Mouse (Mus musculus) heart, embryonic 12.5 days (tissue): Measurements from ENCODE around the gene Optc. TPM values are rescaled to one million over a fixed set of nuclear protein-coding genes. Genes with fewer than 3 reads are reported as not detected.
A peak's percentile ranks its signal among the peaks of the same experiment; 100 is the strongest.

ENCODE experiments used
- ATAC-seq: fragments of 200-750 bp; cut with Nextera tagmentation; 2 replicates; pipeline ENCODE4 v1.8.0; 2017; ENCODE audit warnings: moderate TSS enrichment, moderate library complexity; ENCODE audit not compliant: insufficient number of reproducible peaks, low FRiP score
- H3K27ac ChIP-seq: fragments of 300-500 bp; sonication (generic); 2 replicates; pipeline ENCODE4 v1.5.1; 2016; ENCODE audit warnings: mild to moderate bottlenecking, moderate library complexity; ENCODE audit not compliant: poor library complexity, severe bottlenecking
- H3K27me3 ChIP-seq: fragments of 300-500 bp; sonication (generic); replicated peaks from 2 replicates; pipeline ENCODE4 v1.6.1; 2016; ENCODE audit warnings: mild to moderate bottlenecking, moderate library complexity
- H3K36me3 ChIP-seq: fragments of 300-500 bp; sonication (generic); 2 replicates; pipeline ENCODE4 v1.6.1; 2016; ENCODE audit warnings: mild to moderate bottlenecking, moderate library complexity
- H3K4me1 ChIP-seq: fragments of 300-500 bp; sonication (generic); replicated peaks from 2 replicates; pipeline ENCODE4 v1.6.1; 2016; ENCODE audit warnings: mild to moderate bottlenecking
- H3K4me2 ChIP-seq: fragments of 300-500 bp; sonication (generic); 2 replicates; pipeline ENCODE4 v1.6.1; 2016; ENCODE audit warnings: mild to moderate bottlenecking, moderate library complexity
- H3K4me3 ChIP-seq: fragments of 300-500 bp; sonication (generic); 2 replicates; pipeline ENCODE4 v1.5.1; 2016; ENCODE audit warnings: mild to moderate bottlenecking
- H3K9ac ChIP-seq: fragments of 300-500 bp; sonication (generic); 2 replicates; pipeline ENCODE4 v1.6.1; 2016; ENCODE audit warnings: mild to moderate bottlenecking, moderate library complexity
- H3K9me3 ChIP-seq: fragments of 300-500 bp; sonication (generic); replicated peaks from 2 replicates; pipeline ENCODE4 v1.6.1; 2016; ENCODE audit warnings: mild to moderate bottlenecking, moderate library complexity
- WGBS: fragments of 180-500 bp; shearing (Covaris S2); methylation state at CpG from one replicate; pipeline ENCODE4 v1.1.7; 2016; 5-methylcytosine and 5-hydroxymethylcytosine counted together
- polyA plus RNA-seq: library from polyadenylated mRNA; unstranded; fragments of >200 nt; fragmentation: Nextera tagmentation; extraction: Ambion mirVana; gene quantifications from 2 replicates; pipeline ENCODE4 v1.2.1, GENCODE M21; 2016

Optc gene
- polyA plus RNA-seq, 1 experiment from 2014 or later: 0.66 TPM

- WGBS: 61% methylated on average over 11 of the region's 11 CpGs
- Histone ChIP-seq H3K4me1 (peaks cover 51% of the 10 kb centered on the region), H3K27ac (no peak overlapping the region)
Measured at GRCm38 (mm10) chr1:133882283-133883217, 25.2 kb downstream of the Optc start.

DNA sequence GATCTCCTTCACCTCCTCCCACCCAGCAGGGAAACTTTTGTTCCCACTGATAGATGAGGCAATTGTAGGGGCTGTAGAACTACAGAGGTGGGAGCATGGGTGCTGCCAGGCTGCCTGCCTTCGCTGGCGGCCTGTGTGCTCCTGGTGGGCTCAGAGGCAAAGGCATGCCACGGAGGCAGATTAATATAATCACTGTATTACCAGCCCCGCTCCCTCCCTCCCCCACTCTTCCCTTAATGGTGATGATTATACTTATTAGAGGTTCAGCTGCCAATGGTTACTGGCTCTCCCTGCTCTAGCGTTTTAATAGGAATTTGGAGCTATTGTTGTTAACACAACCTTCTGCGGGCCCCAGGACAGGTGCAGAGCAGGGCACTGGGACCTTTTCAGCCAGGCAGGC lies 26.0 kb downstream of the Optc start:
- 56% methylated on average over 6 of the region's 6 CpGs for WGBS
- Histone ChIP-seq H3K9me3 (no peaks in the 10 kb centered on the region), H3K9ac (no peak overlapping the region), H3K27me3 (no peaks in the 10 kb centered on the region; the same call in 1 of the 2 replicates), H3K4me2 (no peak overlapping the region), H3K36me3 (no peaks in the 10 kb centered on the region), H3K4me1 (peaks cover 43% of the 10 kb centered on the region), H3K27ac (no peak overlapping the region), H3K4me3 (no peak overlapping the region)
- no peak for ATAC-seq

More at GRCm38 (mm10) chr1:133882283-133883217, 25.2 kb downstream of the Optc start:
- ATAC-seq: no peak
- Histone ChIP-seq H3K4me2 (no peak overlapping the region), H3K9me3 (no peaks in the 10 kb centered on the region), H3K36me3 (no peaks in the 10 kb centered on the region), H3K27me3 (no peaks in the 10 kb centered on the region; the same call in 1 of the 2 replicates), H3K4me3 (no peak overlapping the region), H3K9ac (no peak overlapping the region)

GRCm38 (mm10) chr1:133878825-133879423 lies 28.9 kb downstream of the Optc start:
- no peaks in the 10 kb centered on the region for H3K27me3 ChIP-seq
- H3K4me1 ChIP-seq: peaks cover 47% of the 10 kb centered on the region
- H3K9ac ChIP-seq: no peak overlapping the region
- H3K27ac ChIP-seq: no peak overlapping the region
- H3K4me2 ChIP-seq: no peak overlapping the region
- WGBS: 63% methylated on average over 12 of the region's 12 CpGs
- no peak for ATAC-seq
- H3K9me3 ChIP-seq: no peaks in the 10 kb centered on the region
- H3K36me3 ChIP-seq: no peaks in the 10 kb centered on the region
- H3K4me3 ChIP-seq: no peak overlapping the region

GRCm38 (mm10) chr1:133876936-133877335 lies 30.9 kb downstream of the Optc start:
- peaks cover 43% of the 10 kb centered on the region for H3K4me1 ChIP-seq
- no peaks in the 10 kb centered on the region for H3K36me3 ChIP-seq
- H3K9ac ChIP-seq: no peak overlapping the region
- ATAC-seq: no peak
- H3K4me3 ChIP-seq: no peak overlapping the region
- no peaks in the 10 kb centered on the region for H3K9me3 ChIP-seq
- WGBS: 91% methylated on average over 7 of the region's 7 CpGs
- H3K27me3 ChIP-seq: no peaks in the 10 kb centered on the region
- H3K27ac ChIP-seq: no peak overlapping the region
- H3K4me2 ChIP-seq: no peak overlapping the region

GRCm38 (mm10) chr1:133873086-133873813 lies 34.5 kb downstream of the Optc start:
- H3K4me3 ChIP-seq: no peak overlapping the region
- WGBS: 55% methylated on average over 6 of the region's 6 CpGs
- no peak overlapping the region for H3K4me2 ChIP-seq
- ATAC-seq: no peak
- peaks cover 28% of the 10 kb centered on the region for H3K4me1 ChIP-seq
- no peaks in the 10 kb centered on the region for H3K9me3 ChIP-seq
- no peaks in the 10 kb centered on the region for H3K27me3 ChIP-seq
- no peaks in the 10 kb centered on the region for H3K36me3 ChIP-seq
- H3K27ac ChIP-seq: peak overlapping the region; percentile 35
- H3K9ac ChIP-seq: no peak overlapping the region

- no peaks in the 10 kb centered on the region for H3K9me3 ChIP-seq
- no peak overlapping the region for H3K4me3 ChIP-seq
- H3K27me3 ChIP-seq: no peaks in the 10 kb centered on the region
- H3K36me3 ChIP-seq: no peaks in the 10 kb centered on the region
- H3K9ac ChIP-seq: no peak overlapping the region
- no peak overlapping the region for H3K27ac ChIP-seq
- no peak for ATAC-seq
- 51% methylated on average over 10 of the region's 10 CpGs for WGBS
- peaks cover 28% of the 10 kb centered on the region for H3K4me1 ChIP-seq
- H3K4me2 ChIP-seq: no peak overlapping the region
Measured at GRCm38 (mm10) chr1:133871241-133871640, 36.6 kb downstream of the Optc start.

- Histone ChIP-seq H3K4me1 (peaks cover 18% of the 10 kb centered on the region), H3K4me2 (no peak overlapping the region), H3K9ac (no peak overlapping the region), H3K36me3 (no peaks in the 10 kb centered on the region), H3K27ac (no peak overlapping the region), H3K9me3 (no peaks in the 10 kb centered on the region), H3K4me3 (no peak overlapping the region), H3K27me3 (no peaks in the 10 kb centered on the region)
- no peak for ATAC-seq
- WGBS: 59% methylated on average over 2 of the region's 2 CpGs
Measured at GRCm38 (mm10) chr1:133869221-133869620, 38.6 kb downstream of the Optc start.

DNA sequence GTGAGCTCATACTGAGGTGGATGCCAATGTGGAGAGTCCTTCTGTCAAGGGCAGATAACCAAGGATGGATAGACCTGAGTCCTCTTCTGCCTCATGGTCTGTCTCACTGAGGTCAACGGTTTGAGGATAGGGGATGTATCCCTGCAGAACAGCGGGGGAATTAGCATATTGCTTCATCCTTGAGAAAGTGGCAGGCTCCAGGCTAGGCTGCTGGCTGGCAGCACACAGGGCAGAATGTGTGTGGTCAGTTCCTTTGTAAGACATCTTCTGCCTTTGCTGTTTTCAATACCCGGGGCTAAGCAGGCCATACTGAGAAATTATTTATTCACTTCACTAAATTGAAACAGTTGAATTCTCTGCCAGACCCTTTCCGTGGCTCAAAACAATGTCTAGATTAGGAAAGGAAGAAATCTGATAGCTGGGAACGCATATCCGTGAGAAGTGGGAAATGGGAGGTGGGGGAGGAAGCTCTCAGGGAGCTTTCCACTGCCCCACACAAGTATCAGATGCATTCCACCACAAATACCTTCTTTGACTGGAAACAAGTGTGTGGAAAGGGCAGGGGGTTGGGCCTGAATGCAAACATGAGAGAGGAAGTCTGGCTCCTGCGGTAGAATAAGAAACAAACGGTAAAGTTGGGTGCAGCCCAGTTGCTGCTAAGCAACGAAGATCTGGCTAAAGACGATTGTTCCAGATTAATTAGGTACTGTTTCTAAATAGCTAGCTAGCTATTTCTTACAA lies 44.4 kb downstream of the Optc start:
- no peaks in the 10 kb centered on the region for H3K36me3 ChIP-seq
- WGBS: 13% methylated on average over 10 of the region's 10 CpGs
- no peaks in the 10 kb centered on the region for H3K27me3 ChIP-seq
- H3K4me3 ChIP-seq: no peak overlapping the region
- peaks cover 35% of the 10 kb centered on the region for H3K4me1 ChIP-seq
- peak overlapping the region; percentile 76 for H3K27ac ChIP-seq
- peak; percentile 60; the same call in 1 of the 2 replicates for ATAC-seq
- H3K9me3 ChIP-seq: no peaks in the 10 kb centered on the region
- H3K9ac ChIP-seq: no peak overlapping the region
- 0 out of 2 replicates have a peak overlapping the region, but pooled peaks have one; percentile 3 for H3K4me2 ChIP-seq

DNA sequence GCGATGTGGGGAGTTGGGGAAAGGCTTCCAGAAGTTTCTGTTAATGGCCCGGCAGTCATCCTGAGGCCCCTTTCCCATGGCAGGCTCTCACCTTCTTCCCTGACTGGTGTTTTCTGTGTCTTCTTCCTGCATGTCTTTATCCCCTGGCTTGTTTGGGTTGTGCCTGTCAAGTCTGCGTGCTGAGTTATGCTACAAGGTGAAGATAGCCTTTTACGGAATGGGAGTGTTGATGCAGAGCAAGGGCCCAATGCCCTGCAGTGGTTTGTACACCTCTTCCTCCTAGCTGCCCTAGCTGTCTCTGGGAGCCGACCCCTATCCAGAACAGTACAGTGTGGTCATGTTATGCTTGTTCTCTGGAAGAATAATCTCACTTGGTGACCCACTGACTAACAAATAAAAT lies 46.8 kb downstream of the Optc start:
- Histone ChIP-seq H3K9ac (no peak overlapping the region), H3K4me1 (peaks cover 38% of the 10 kb centered on the region), H3K36me3 (no peaks in the 10 kb centered on the region), H3K4me3 (no peak overlapping the region), H3K27me3 (no peaks in the 10 kb centered on the region), H3K27ac (no peak overlapping the region), H3K4me2 (no peak overlapping the region), H3K9me3 (no peaks in the 10 kb centered on the region)
- no peak for ATAC-seq
- WGBS: 45% methylated on average over 5 of the region's 5 CpGs

DNA sequence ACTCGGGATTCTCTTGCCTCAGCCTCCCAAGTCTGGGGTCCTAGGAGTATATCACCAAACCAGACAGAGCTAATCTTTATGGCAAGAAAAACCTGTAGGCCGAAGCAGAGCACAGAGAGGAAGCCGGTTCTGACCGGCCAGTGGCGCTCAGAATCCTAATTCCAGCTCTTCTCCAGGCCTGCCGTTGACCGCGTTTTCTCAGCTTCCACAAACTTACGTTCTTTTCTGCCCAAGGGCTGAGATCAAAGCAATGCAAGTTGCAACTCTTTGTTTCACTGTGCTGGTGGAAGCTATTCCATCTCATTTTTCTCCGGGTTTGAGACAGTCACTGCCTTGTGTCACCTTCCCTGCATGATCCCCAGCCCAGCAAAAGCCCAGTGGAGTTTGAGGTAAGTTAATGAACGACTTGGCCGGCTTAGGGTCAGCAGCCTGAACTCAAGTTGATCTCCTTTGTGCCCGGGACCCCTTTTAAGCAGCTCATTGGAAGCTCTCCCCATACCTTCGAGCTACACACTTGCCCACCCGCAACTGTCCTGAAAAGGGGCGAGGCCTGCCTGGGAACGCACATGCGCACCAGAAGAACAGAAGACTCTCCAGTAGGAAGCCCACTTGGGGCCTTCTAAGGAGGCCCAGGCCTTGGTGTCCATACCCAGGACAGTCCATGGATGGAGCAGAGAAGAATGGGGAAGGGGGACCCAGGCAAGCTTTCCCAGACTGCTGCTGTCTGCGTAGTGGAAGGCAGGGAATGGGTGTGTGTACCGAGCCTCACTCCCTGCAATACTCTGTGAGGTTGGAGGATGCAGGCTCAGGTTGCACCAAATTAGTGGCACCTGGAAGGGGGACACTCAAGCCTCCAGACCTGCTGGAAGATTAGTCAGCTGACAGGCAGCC lies 47.7 kb downstream of the Optc start:
- WGBS: 83% methylated on average over 20 of the region's 20 CpGs
- Histone ChIP-seq H3K4me3 (no peak overlapping the region), H3K9me3 (no peaks in the 10 kb centered on the region), H3K4me2 (no peak overlapping the region), H3K36me3 (no peaks in the 10 kb centered on the region), H3K4me1 (peaks cover 48% of the 10 kb centered on the region), H3K27me3 (no peaks in the 10 kb centered on the region), H3K27ac (no peak overlapping the region), H3K9ac (0 out of 2 replicates have a peak overlapping the region, but pooled peaks have one; percentile 2)
- no peak for ATAC-seq
